Mouse (Mus musculus): Measurements from ENCODE around the gene Agpat1.
A peak's percentile ranks its signal among the peaks of the same experiment; 100 is the strongest.

The Agpat1 gene

GRCm38 (mm10) chr17:34632261-34632691, 28.2 kb downstream of the Agpat1 start:
- DNase-seq (ENCODE audit: low read depth, low spot score): no peak

- DNase-seq (ENCODE audit: low read depth, low spot score): no peak
Measured at GRCm38 (mm10) chr17:34635671-34636070, 31.6 kb downstream of the Agpat1 start.

GRCm38 (mm10) chr17:34637459-34637858, 33.4 kb downstream of the Agpat1 start:
- DNase-seq (ENCODE audit: low read depth, low spot score): no peak

GRCm38 (mm10) chr17:34639461-34640255, 35.6 kb downstream of the Agpat1 start:
- no peak for DNase-seq (ENCODE audit: low read depth, low spot score)

GRCm38 (mm10) chr17:34640778-34641601, 36.9 kb downstream of the Agpat1 start:
- DNase-seq (ENCODE audit: low read depth, low spot score): no peak

GRCm38 (mm10) chr17:34641945-34642344, 37.9 kb downstream of the Agpat1 start:
- DNase-seq (ENCODE audit: low read depth, low spot score): no peak

- DNase-seq (ENCODE audit: low read depth, low spot score): no peak
Measured at GRCm38 (mm10) chr17:34643379-34643778, 39.3 kb downstream of the Agpat1 start.

GRCm38 (mm10) chr17:34643944-34644343, 39.9 kb downstream of the Agpat1 start:
- no peak for DNase-seq (ENCODE audit: low read depth, low spot score)

- peak; percentile 95 for DNase-seq (ENCODE audit: low read depth, low spot score)
Measured at GRCm38 (mm10) chr17:34644608-34645007, 40.5 kb downstream of the Agpat1 start, which contains the start of gene Fkbpl. TSS of gene Fkbpl (plus strand) at chr17:34644764.

GRCm38 (mm10) chr17:34645256-34645829, 41.3 kb downstream of the Agpat1 start:
- DNase-seq (ENCODE audit: low read depth, low spot score): no peak

- DNase-seq (ENCODE audit: low read depth, low spot score): no peak
Measured at GRCm38 (mm10) chr17:34645831-34646511, 41.9 kb downstream of the Agpat1 start.

GRCm38 (mm10) chr17:34646906-34647787, 43.1 kb downstream of the Agpat1 start, which contains the start of gene Atf6b:
TSS of gene Atf6b (plus strand) at chr17:34647146.
- DNase-seq (ENCODE audit: low read depth, low spot score): peak; percentile 97

GRCm38 (mm10) chr17:34648141-34648890, 44.3 kb downstream of the Agpat1 start:
- no peak for DNase-seq (ENCODE audit: low read depth, low spot score)

GRCm38 (mm10) chr17:34649106-34649864, 45.2 kb downstream of the Agpat1 start:
- no peak for DNase-seq (ENCODE audit: low read depth, low spot score)

GRCm38 (mm10) chr17:34650781-34651180, 46.7 kb downstream of the Agpat1 start:
- DNase-seq (ENCODE audit: low read depth, low spot score): no peak

- DNase-seq (ENCODE audit: low read depth, low spot score): no peak
Measured at GRCm38 (mm10) chr17:34651507-34652221, 47.6 kb downstream of the Agpat1 start.

- DNase-seq (ENCODE audit: low read depth, low spot score): no peak
Measured at GRCm38 (mm10) chr17:34652546-34652945, 48.5 kb downstream of the Agpat1 start.

GRCm38 (mm10) chr17:34652985-34653384, 48.9 kb downstream of the Agpat1 start:
- DNase-seq (ENCODE audit: low read depth, low spot score): no peak
